Mouse (Mus musculus) lung, embryonic 16.5 days (tissue): ENCODE measurements around the gene Susd6. TPM values are rescaled to one million over a fixed set of nuclear protein-coding genes. Genes with fewer than 3 reads are reported as not detected.
A peak's percentile ranks its signal among the peaks of the same experiment; 100 is the strongest.

ENCODE experiments used
- ATAC-seq: fragments of 200-750 bp; cut with Nextera tagmentation; 2 replicates; pipeline ENCODE4 v1.8.0; 2017; ENCODE audit warnings: low read depth, mild to moderate bottlenecking, moderate library complexity
- H3K27ac ChIP-seq: fragments of 300-500 bp; sonication (generic); 2 replicates; pipeline ENCODE4 v1.5.1; 2014; ENCODE audit warnings: mild to moderate bottlenecking, control low read depth, low read length
- H3K27me3 ChIP-seq: fragments of 300-500 bp; sonication (generic); 2 replicates; pipeline ENCODE4 v1.6.1; 2014; ENCODE audit warnings: low read depth, low read length, mixed read lengths; ENCODE audit not compliant: control insufficient read depth, insufficient read depth
- H3K36me3 ChIP-seq: fragments of 300-500 bp; sonication (generic); 2 replicates; pipeline ENCODE4 v1.6.1; 2014; ENCODE audit warnings: low read length; ENCODE audit not compliant: control insufficient read depth, insufficient read depth
- H3K4me1 ChIP-seq: fragments of 300-500 bp; sonication (generic); replicated peaks from 2 replicates; pipeline ENCODE4 v1.6.1; 2014; ENCODE audit warnings: low read length, mixed read lengths; ENCODE audit not compliant: control insufficient read depth, insufficient read depth
- H3K4me2 ChIP-seq: fragments of 300-500 bp; sonication (generic); 2 replicates; pipeline ENCODE4 v1.6.1; 2014; ENCODE audit warnings: low read depth, low read length, control low read depth
- H3K4me3 ChIP-seq: fragments of 300-500 bp; sonication (generic); 2 replicates; pipeline ENCODE4 v1.5.1; 2014; ENCODE audit warnings: mild to moderate bottlenecking, low read length, control low read depth
- H3K9ac ChIP-seq: fragments of 300-500 bp; sonication (generic); 2 replicates; pipeline ENCODE4 v1.6.1; 2014; ENCODE audit warnings: low read length, control low read depth
- H3K9me3 ChIP-seq: fragments of 300-500 bp; sonication (generic); 2 replicates; pipeline ENCODE4 v1.6.1; 2016; ENCODE audit warnings: low read length; ENCODE audit not compliant: control insufficient read depth
- WGBS: fragments of 180-500 bp; shearing (Covaris S2); extraction: QIAGEN DNeasy Blood & Tissue Kit; methylation state at CpG from one replicate; pipeline ENCODE4 v1.1.7; 2014; 5-methylcytosine and 5-hydroxymethylcytosine counted together
- polyA plus RNA-seq: library from polyadenylated mRNA; unstranded; fragments of >200 nt; fragmentation: Nextera tagmentation; extraction: Ambion mirVana; gene quantifications from 2 replicates; pipeline ENCODE4 v1.2.1, GENCODE M21; 2015

The Susd6 gene
- polyA plus RNA-seq, 1 experiment from 2014 or later = 21.9 TPM

- no peak for ATAC-seq
- no peak overlapping the region for H3K4me3 ChIP-seq
- H3K27me3 ChIP-seq = no peaks in the 10 kb centered on the region
- no peak overlapping the region for H3K4me2 ChIP-seq
- H3K36me3 ChIP-seq = no peaks in the 10 kb centered on the region
- no peak overlapping the region for H3K9ac ChIP-seq
- no peak overlapping the region for H3K27ac ChIP-seq
- no peaks in the 10 kb centered on the region for H3K9me3 ChIP-seq
- H3K4me1 ChIP-seq = peaks cover 31% of the 10 kb centered on the region
These were observed 48.0 kb downstream of the Susd6 start for GRCm38 (mm10) chr12:80838271-80838670.

- Histone ChIP-seq H3K27ac (no peak overlapping the region), H3K9ac (no peak overlapping the region), H3K4me2 (no peak overlapping the region), H3K9me3 (no peaks in the 10 kb centered on the region), H3K4me1 (peaks cover 34% of the 10 kb centered on the region), H3K4me3 (no peak overlapping the region), H3K36me3 (no peaks in the 10 kb centered on the region), H3K27me3 (no peaks in the 10 kb centered on the region)
- WGBS = 67% methylated on average over 2 of the region's 2 CpGs
- no peak for ATAC-seq
These were observed 48.5 kb downstream of the Susd6 start for GRCm38 (mm10) chr12:80838787-80839186.

GRCm38 (mm10) chr12:80839631-80840030 is 49.3 kb downstream of the Susd6 start:
- no peak overlapping the region for H3K27ac ChIP-seq
- 53% methylated on average over 2 of the region's 2 CpGs for WGBS
- no peak overlapping the region for H3K9ac ChIP-seq
- H3K4me2 ChIP-seq = no peak overlapping the region
- no peaks in the 10 kb centered on the region for H3K9me3 ChIP-seq
- H3K4me1 ChIP-seq = peaks cover 37% of the 10 kb centered on the region
- no peak overlapping the region for H3K4me3 ChIP-seq
- no peaks in the 10 kb centered on the region for H3K36me3 ChIP-seq
- H3K27me3 ChIP-seq = no peaks in the 10 kb centered on the region
- ATAC-seq = no peak

GRCm38 (mm10) chr12:80841618-80842017 is 51.3 kb downstream of the Susd6 start:
- ATAC-seq = no peak

GRCm38 (mm10) chr12:80842609-80843008 is 52.3 kb downstream of the Susd6 start:
- H3K4me1 ChIP-seq = peaks cover 43% of the 10 kb centered on the region
- peak overlapping the region; percentile 37; the same call in 1 of the 2 replicates for H3K27ac ChIP-seq
- no peaks in the 10 kb centered on the region for H3K36me3 ChIP-seq
- no peaks in the 10 kb centered on the region for H3K9me3 ChIP-seq
- ATAC-seq = no peak
- no peak overlapping the region for H3K4me2 ChIP-seq
- no peaks in the 10 kb centered on the region for H3K27me3 ChIP-seq
- H3K9ac ChIP-seq = no peak overlapping the region
- no peak overlapping the region for H3K4me3 ChIP-seq
- 96% methylated on average over 1 of the region's 1 CpGs for WGBS

More at GRCm38 (mm10) chr12:80841618-80842017, 51.3 kb downstream of the Susd6 start:
- no peak overlapping the region for H3K27ac ChIP-seq
- H3K4me3 ChIP-seq = no peak overlapping the region
- no peak overlapping the region for H3K4me2 ChIP-seq
- H3K27me3 ChIP-seq = no peaks in the 10 kb centered on the region
- H3K4me1 ChIP-seq = peaks cover 41% of the 10 kb centered on the region
- no peak overlapping the region for H3K9ac ChIP-seq
- H3K36me3 ChIP-seq = no peaks in the 10 kb centered on the region
- WGBS = 90% methylated on average over 1 of the region's 1 CpGs
- no peaks in the 10 kb centered on the region for H3K9me3 ChIP-seq

- Histone ChIP-seq H3K36me3 (no peaks in the 10 kb centered on the region), H3K27ac (peak overlapping the region; percentile 82), H3K4me1 (peaks cover 38% of the 10 kb centered on the region), H3K4me2 (peak overlapping the region; percentile 23; the same call in 1 of the 2 replicates), H3K9me3 (no peaks in the 10 kb centered on the region), H3K27me3 (no peaks in the 10 kb centered on the region), H3K4me3 (no peak overlapping the region), H3K9ac (no peak overlapping the region)
- WGBS = 45% methylated on average over 2 of the region's 2 CpGs
- ATAC-seq = no peak
These were observed 52.9 kb downstream of the Susd6 start for GRCm38 (mm10) chr12:80843236-80843635.

GRCm38 (mm10) chr12:80843651-80844444 is 53.5 kb downstream of the Susd6 start:
- Histone ChIP-seq H3K4me3 (no peak overlapping the region), H3K9me3 (no peaks in the 10 kb centered on the region), H3K4me1 (peaks cover 33% of the 10 kb centered on the region), H3K36me3 (no peaks in the 10 kb centered on the region), H3K9ac (no peak overlapping the region), H3K4me2 (peak overlapping the region; percentile 23; the same call in 1 of the 2 replicates), H3K27ac (peak overlapping the region; percentile 82), H3K27me3 (no peaks in the 10 kb centered on the region)
- peak; percentile 86 for ATAC-seq
- WGBS = 39% methylated on average over 4 of the region's 4 CpGs

GRCm38 (mm10) chr12:80845901-80846300 is 55.6 kb downstream of the Susd6 start:
- Histone ChIP-seq H3K9ac (no peak overlapping the region), H3K9me3 (no peaks in the 10 kb centered on the region), H3K27ac (no peak overlapping the region), H3K4me3 (no peak overlapping the region), H3K4me2 (no peak overlapping the region), H3K27me3 (no peaks in the 10 kb centered on the region), H3K4me1 (peaks cover 31% of the 10 kb centered on the region), H3K36me3 (no peaks in the 10 kb centered on the region)
- ATAC-seq = no peak
- WGBS = 52% methylated on average over 1 of the region's 1 CpGs

- Histone ChIP-seq H3K9me3 (no peaks in the 10 kb centered on the region), H3K4me2 (no peak overlapping the region), H3K9ac (no peak overlapping the region), H3K27ac (no peak overlapping the region; the same call in 1 of the 2 replicates), H3K27me3 (no peaks in the 10 kb centered on the region), H3K4me1 (peaks cover 33% of the 10 kb centered on the region), H3K36me3 (no peaks in the 10 kb centered on the region), H3K4me3 (no peak overlapping the region)
- 36% methylated on average over 1 of the region's 1 CpGs for WGBS
- ATAC-seq = no peak
These were observed 56.6 kb downstream of the Susd6 start for GRCm38 (mm10) chr12:80846861-80847268.
